Mouse (Mus musculus) adrenal gland, postnatal 36 days (tissue): ENCODE measurements around the gene Creb3l4. TPM values are rescaled to one million over a fixed set of nuclear protein-coding genes. Genes with fewer than 3 reads are reported as not detected.
"Not testable (repeated sequence)": the region's sequence is repeated elsewhere in the genome, so short reads cannot be mapped to it uniquely, and the experiment has no call there.

Experiments used
- DNase-seq, 2 experiments: peaks; one replicate each; pipeline ENCODE4 v3.0.0; 2021; ENCODE audit warnings: mixed read lengths in 1 of 2
- long read RNA-seq, 2 experiments: library from polyadenylated mRNA; stranded (forward); transcript quantifications; one replicate each; pipeline ENCODE4 v2.0.0; 2021; ENCODE audit warnings: borderline sequencing depth in 2 of 2
- total RNA-seq, 2 experiments: library from RNA; stranded (reverse); gene quantifications; 2 replicates each; pipeline ENCODE4 v1.2.3; 2021

The Creb3l4 gene
- total RNA-seq, result under 1 TPM; 0.20 to 0.66 TPM
- long read RNA-seq, experiment 1, result 0 reads
- long read RNA-seq, experiment 2, result 0 reads

DNA sequence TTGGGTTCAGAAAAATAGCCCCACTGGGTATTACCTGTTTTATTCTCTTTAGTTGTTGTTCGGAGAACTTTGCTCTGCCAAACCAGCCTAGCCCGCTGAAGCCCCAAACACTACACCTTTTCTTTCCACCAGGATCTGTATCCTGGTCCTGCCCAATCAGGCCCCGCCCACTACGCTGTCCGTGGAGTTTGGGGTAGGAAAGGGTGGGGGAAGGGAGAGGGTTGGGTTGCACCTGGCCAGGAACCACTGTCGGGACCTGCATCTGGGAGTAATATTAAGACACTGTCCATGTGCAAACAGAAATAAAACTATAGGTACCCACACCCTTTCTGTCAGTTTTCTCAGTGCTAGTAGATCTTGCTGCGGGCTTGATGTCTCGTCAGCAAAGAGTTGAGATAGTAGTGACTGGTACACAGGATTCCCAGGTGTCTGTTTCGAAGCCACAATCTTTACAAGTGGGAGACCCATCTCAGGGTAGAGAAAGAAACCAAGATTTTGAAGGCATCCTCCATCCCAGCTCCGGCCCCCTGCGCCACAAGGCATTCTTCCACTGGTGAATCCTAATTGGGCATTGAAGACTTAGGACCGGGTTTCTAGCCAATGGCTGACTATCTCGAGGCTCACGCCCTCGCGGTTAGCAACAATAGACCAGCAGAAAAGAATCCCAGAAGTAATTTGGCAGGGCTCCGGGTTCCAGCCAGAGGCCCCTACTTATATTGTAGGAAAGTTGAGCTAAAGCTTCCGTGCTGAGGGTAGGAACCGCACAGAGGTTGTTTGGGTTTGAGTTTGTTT lies at the start of gene Creb3l4:
Gene Creb3l4, minus strand, starts transcription at position 529 of the 792 bp plus-strand sequence.
- peak; percentile 65 to 66 for DNase-seq

DNA sequence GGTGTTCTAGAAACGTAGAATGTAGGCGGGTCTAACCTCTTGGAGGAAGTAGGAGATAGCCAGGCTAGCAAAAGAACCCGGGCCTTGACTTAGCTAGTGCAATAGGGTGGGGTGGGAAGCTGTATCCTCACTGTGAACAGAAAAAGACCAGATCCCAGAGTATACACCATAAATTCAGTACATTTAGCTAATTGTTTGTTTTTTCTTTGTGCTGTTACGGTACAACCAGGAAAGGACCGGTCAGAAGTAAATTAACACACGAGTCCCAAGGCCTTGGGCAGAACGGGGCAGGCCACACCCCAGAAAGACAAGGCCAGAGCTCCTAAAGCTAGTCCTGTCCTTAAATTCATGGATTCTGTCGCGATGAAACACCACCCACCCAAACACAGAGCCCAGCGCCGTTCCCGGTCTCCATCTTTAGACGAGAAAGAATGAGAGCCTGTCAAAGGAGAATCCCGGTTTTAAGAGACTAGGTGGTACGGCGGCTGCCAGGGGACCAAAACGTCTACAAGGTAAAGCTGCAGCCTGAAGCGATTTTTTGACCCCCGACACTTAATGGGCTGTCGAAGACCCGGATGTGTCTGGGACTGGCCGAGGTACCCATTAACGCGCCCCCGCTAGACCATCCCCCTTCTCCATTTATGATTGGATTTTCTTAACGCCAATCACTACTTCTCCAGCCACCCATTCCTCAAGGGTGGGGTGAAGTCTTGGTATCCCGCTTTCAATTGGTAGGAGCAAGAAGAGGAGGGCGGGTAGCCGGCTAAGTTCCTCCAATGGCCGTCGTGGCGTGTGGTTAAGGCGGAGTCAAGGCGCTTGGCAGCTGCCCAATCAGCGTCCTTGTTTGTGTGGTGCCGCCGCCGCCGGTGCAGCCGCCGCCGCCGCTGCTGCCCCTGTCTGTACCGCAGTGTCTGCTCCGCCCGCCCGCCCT lies 49.3 kb upstream of the Creb3l4 start, which contains the start of gene Gatad2b:
Gene Gatad2b, plus strand, starts transcription at position 834 of the 931 bp plus-strand sequence.
- peak; percentile 97 to 98 for DNase-seq

DNA sequence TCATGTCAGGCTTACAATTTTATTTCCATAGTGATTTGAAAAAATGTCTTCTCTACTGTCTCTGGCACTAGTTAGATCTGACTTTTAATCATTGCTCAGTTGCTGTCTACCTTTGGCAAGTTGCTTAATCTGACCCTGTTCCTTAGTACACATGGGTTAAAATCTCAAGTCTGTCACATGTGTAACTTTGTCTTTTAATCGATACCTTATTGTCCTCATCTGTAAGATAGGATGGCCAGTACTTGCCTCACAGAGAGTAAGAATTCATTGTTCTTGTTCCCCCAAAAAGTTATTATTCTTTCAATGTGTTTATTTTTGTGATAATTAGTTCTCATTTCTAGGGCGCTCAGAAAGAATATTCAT lies 48.7 kb upstream of the Creb3l4 start:
- no peak for DNase-seq

DNA sequence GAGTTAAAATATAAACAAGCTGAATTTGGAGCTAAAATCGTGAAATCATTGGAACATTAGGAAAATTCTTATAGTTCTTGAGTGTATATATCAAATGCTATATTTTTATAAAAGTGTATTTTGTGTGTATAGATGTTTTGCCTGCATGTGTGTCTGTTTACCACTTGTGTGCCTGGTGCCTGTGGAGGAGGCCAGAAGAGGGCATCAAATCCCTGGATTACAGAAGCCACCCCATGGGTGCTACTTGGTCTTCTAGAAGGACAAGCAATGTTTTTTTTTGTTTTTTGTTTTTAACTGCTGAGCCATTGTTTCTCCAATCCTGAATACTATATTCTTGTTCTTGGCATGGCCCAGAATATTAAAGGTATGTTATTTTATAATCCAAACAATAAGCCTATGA lies 47.3 kb upstream of the Creb3l4 start:
- DNase-seq, result peak in 1 of 2 experiments; percentile 24

DNA sequence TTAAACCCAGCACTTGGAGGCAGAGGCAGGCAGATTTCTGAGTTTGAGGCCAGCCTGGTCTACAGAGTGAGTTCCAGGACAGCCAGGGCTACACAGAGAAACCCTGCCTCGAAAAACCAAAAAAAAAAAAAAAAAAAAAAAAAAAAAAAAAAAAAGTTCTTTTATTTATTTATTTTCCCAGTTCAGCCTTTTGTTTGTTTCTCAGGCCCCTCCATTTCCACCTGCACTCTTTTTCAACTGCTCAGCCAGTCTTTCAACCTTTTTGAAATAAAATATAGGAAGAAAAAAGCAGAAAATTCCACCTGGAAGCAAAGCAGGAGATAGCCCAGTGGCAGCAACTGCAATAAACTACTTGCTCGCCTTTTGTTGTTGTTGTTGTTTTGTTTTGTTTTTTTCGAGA lies 46.1 kb upstream of the Creb3l4 start:
- DNase-seq, result not testable (repeated sequence)

DNA sequence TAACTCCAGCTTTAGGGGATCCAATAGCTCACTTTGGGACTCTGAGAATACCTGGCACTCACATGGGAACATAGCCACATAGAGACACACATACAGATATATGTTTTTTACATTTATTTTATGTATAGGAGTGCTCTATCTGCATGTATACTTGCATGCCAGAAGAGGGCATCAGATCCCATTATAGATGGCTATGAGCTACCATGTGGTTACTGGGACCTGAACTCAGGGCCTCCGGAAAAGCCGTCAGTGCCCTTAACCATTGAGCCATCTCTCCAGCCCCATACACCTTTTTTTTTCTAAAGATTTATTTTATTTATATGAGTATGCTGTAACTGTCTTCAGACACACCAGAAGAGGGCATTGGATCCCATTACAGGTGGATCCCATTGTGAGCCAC lies 40.8 kb upstream of the Creb3l4 start:
- no peak for DNase-seq

DNA sequence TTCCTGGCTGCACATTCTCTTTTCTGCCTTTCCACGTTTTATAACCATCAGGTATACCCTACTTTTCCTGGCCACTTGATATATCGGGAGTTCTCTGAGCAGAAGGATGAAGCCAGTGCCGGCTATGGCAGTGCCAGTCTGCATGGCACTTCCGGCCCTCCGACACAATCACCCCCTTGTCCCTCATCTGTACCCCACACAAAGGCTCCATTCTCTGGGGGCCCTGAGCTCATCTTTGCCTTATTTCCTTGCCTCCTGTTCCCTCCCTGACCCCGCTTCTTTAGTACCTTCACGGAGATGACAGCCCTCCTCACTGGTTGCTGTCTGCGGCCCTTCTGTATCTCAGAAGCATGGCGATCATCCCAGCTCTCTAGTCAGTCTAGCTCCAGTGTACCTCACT lies 37.4 kb upstream of the Creb3l4 start:
- DNase-seq, result no peak

DNA sequence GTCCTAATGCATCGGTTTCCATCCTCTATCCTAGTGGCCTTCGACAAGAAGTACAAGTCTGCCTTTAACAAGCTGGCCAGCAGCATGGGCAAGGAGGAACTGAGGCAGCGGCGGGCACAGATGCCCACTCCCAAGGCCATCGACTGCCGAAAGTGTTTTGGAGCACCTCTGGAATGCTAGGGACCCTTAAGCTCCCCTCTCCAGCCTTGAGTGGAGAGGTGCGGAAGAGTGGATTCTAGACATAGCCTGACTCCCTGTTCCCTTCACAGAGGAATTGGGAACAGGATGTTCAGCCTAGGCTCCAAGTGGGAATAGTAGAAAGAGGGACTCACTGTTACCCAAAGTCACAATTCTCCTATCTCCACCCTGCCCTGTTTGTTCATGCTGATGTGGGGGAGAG lies 36.4 kb upstream of the Creb3l4 start:
- DNase-seq, result no peak

DNA sequence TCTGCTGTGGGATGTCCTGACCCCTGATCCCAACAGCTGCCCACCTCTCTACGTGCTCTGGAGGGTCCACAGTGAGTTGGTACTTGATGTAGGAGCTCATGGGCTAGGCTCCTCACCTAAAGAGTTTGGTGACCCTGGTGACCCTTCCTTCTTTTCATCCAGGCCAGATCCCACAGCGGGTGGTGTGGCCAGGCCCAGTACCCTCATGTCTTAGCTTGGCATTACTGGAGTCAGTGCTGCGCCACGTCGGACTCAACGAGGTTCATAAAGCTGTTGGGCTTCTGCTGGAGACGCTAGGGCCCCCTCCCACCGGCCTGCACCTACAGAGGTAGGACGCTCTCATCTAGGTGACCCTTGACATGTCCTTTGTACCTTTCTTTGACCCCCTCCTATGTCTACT lies 35.9 kb upstream of the Creb3l4 start:
- DNase-seq, result no peak

DNA sequence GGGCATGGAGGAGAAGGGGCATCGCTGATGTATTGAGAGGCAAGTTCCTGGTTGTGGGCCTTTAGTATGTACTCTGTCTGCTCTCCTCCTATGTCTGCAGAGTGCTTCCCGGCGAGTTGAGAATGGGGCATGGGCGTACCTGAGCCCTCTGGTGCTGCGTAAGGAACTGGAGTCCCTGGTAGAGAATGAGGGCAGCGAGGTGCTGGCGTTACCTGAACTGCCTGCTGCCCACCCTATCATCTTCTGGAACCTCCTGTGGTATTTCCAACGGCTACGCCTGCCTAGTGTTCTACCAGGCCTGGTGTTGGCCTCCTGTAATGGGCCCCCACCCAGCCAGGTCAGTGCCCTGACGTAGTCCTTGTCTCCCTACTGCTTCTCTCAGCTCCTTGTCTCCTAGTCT lies 34.9 kb upstream of the Creb3l4 start:
- DNase-seq, result no peak

DNA sequence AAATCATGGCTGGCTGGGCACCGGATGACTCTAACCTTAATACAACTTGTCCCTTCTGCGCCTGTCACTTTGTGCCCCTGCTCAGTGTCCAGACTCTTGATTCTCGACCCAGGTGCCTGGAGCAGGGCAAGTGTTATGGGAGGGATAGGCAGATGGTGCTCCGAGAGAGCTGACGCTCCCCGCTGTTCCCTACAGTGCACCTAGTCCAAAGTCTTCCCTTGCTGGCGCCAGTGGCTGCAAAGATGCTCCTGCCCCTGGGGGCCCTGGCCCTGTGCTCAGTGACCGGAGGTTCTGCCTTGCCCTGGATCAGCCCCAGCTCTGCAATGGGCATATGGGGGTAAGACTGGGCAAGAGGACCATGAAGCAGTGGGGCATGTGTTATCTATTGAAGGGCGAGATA lies 34.5 kb upstream of the Creb3l4 start:
- DNase-seq, result no peak

DNA sequence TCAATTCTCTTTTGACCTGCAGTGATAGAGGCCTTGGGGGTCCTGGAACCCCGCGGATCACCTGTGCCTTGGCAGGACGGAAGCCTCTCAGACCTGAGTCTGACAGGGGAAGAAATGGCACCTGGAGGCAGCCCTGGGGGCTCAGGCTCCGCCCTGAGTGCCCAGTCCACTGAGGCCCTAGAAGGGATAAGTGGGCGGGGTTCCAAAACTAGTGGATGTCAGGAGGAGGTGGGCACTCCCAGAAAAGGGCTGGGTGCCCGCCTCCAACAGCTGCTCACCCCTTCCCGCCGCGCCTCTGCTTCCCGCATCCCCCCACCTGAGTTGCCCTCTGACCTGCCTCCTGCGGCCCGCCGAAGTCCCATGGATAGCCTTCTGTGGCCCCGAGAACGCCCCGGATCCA lies 33.5 kb upstream of the Creb3l4 start:
- DNase-seq, result no peak

DNA sequence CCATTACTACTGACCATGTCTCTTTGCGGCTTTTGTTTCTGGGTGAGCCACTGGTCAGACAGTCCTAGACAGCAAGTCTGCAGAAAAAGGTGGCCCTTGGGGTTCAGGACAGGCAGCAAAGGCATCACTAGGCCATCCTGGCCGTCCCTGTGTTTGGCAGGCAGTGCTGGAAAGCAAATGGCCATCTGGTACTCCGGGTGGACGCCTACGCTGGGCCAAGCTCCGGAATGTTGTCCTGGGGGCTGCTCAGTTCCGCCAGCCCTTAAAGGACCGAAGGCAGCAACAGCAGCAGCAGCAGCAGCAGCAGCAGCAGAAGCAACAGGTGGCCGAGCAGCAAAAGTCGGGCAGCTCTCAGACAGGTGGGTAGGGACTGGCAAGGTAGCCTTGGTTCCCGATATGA lies 32.0 kb upstream of the Creb3l4 start:
- no peak for DNase-seq

DNA sequence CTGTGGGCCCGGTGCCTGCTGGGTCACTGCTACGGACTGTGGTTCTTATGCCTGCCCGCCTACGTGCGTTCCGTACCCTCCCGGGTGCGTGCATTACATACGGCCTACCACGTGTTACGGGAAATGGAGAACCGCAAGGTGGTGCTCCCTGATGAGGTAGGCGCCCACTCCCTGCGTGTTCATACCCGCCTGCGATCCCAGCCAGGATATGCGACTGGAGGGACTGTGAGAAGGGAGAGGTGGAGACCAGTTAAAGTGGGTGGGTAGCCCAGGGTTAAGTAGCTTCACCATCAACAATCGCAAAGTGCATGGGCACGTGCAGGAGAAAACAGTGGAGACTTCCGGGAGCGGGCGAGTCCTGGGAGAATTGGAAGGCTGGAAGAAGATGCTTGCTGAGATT lies 30.5 kb upstream of the Creb3l4 start:
- no peak for DNase-seq

DNA sequence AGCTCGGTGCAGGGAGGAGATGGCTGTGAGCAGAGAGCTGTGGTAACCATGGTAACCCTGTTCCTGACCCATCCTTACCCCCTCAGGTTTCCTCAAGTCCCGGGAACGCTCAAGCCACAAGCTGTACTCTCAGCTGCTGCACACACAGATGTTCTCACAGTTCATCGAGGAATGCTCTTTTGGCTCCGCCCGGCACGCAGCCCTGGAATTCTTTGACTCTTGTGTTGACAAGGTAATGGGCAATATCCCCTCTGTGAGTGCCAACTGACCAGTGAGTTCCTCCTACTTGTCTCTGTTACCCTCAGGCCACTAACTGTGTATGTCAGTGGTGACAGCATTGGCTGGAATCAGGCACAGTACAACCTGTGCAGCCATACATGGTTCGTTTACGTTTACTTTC lies 28.9 kb upstream of the Creb3l4 start:
- no peak for DNase-seq

DNA sequence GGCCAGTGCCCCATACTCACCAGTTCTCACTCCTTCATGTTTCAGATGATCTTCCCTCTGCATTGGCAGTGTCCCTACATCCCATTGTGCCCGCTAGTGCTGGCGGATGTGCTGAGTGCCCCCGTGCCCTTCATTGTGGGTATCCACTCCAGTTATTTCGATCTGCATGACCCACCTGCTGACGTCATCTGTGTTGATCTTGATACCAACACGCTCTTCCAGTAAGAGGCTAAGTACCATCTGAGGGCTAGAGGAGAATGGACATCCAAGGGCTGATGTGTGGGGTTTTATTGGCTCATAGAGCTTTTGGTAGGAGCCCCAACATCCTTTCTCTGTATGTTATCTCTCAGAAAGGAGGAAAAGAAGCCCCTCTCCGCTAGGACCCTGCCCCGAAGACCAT lies 27.5 kb upstream of the Creb3l4 start:
- no peak for DNase-seq

DNA sequence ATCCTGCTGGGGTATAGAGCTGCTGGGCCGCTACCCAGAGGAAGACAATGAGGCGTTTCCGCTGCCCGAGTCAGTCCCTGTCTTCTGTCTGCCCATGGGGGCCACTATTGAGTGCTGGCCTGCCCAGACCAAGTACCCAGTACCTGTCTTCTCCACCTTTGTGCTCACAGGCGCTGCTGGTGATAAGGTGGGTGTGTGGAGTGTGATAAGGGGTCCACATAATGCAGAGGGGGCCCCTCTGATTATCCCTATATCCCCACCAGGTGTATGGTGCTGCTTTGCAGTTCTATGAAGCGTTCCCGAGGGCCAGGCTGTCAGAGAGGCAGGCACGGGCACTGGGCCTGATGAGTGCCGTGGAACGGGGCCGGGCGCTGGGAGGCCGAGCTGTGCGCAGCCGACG lies 25.7 kb upstream of the Creb3l4 start:
- DNase-seq, result no peak

DNA sequence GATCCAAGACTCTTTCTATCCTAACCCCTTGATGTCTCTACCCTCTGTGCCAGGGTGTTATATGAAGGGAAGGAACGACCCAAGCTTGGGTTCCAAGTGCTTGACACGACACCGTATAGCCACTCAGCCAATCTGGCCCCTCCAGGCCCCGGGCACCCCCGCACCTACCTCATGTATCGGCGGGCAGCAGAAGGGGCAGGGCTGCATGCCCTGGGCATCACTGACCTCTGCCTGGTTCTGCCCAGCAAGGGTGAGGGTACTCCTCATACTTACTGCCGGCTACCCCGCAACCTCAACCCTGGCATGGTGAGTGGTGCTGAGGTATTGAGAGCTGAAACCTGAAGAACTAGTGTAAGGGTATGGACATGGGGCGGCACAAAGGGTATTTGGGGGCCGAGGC lies 24.9 kb upstream of the Creb3l4 start:
- DNase-seq, result no peak

DNA sequence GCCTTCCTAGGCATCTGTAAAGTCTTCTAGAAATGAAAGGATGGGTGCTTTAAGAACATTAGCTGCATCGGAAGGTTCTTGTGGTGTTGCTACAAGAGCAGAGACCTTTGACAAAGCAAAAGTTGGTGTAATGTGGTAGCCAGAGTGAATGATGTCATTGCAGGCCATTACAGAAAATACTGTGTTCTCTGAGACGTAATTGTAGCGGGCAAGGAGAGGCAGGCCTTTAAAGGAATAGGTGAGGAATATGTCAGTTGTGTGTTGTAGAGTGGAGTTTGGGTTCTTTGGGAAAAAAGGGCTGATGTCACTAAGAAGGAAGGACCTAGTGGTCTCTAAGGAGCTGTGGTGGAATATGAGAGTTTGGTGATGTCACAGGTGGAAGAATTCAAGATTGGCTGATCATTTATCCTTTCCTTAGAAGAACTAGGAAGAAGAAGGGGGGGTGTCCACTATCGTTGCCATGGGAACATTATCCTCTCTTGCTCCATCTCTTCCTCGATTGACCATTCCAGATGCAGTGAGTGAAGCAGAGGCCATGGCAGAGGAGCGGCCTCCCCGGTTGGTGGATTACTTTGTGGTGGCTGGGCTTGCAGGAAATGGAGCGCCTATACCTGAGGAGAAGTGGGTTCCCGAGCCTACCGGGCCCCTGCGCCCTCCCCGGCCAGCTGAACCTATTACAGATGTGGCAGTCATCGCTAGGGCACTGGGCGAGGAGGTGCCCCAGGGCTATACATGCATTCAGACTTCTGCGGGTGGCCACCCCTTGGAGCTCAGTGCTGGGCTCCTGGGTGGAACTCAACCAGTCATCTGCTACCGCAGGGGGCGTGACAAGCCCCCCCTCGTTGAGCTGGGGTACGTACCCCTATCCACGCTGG lies 23.8 kb upstream of the Creb3l4 start:
- no peak for DNase-seq

DNA sequence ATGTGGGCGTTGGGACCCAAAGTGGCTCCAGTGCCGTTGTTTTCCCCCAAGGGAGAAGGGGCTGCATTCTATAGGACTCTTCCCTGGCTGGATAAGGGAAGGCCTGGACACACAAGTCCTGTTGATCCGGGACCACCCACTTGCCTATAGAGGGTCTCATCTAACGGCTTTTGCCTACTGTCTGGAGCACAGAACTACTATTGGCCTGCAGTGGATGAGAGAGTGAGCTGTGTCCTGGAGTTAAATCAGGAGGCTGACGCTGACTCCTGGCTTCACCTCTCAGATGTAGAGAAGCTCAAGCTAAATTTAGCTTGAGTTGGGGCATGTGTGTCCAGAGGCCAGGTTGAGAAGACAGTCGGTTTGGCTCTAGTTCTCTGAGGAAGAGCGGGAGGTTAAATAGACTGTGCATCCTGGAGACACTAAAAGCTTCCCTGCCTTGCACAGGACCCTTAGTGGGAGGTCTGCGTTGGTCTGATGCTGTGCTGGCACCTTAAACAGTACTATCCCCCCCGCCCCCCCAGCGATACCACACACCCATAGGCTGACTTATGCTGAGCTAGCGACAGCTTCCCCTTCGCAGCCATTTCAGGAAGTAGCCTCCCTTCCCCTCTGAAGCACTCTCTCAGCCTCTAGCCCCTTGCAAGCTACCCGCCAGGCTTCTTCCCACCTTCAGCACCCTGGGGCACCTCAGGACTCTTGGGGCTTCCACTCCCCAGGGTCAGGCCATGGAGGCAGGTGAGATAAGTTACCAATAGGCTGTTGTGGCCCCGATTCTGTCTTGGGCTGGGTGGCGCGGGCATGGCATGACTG lies 22.8 kb upstream of the Creb3l4 start:
- no peak for DNase-seq
